Mouse (Mus musculus): ENCODE measurements around the gene Pxn.

GRCm38 (mm10) chr5:115470766-115471531 is 35.5 kb upstream of the Pxn start:
- TF ChIP-seq CTCF (IDR thresholded peaks at IDR 0.05; ENCODE audit: borderline replicate concordance, insufficient read depth, low read depth, low read length) (peak; percentile 81), POLR2A (IDR thresholded peaks at IDR 0.05; ENCODE audit: borderline replicate concordance, insufficient read depth, low read length) (no peak)

Measured in cerebellum, adult 2 months (tissue).